Comparison of ENCODE assay signal across 9 mouse cellular contexts in genomic region chr3:100768170-100768624, GRCm38 (mm10). TPM values are rescaled to one million over a fixed set of nuclear protein-coding genes. Genes with fewer than 3 reads are reported as not detected.
DNase-seq lines count a peak whose midpoint lies in the region; ATAC-seq lines count a peak whose summit lies in the region.
"Had no signal": no experiment of that assay in that cellular context is flagged by ENCODE, and none has a peak within 500 bp of the region (broad histone marks: within the 10 kb centered on the region; RNA-seq: fewer than 3 reads in every experiment).

No protein-coding gene starts in this region.

- H3K4me1 ChIP-seq in kidney, embryonic 16.5 days (ENCODE audit: insufficient read depth, low read length), result peaks cover 19% of the 10 kb centered on the region; the same call in 1 of the 2 replicates

- H3K9me3 ChIP-seq in kidney, embryonic 16.5 days (ENCODE audit: low read length), result no peaks in the 10 kb centered on the region

- peak; percentile 30 for DNase-seq in thymus, postnatal 0 days (ENCODE audit: low spot score)
- DNase-seq in thymus, postnatal 4 days, result no peak
- DNase-seq in lung, postnatal 14 days, result peak; percentile 5
- peak; percentile 10 for DNase-seq in skeletal muscle tissue, adult 2 months (ENCODE audit: low read depth, low spot score)
- no peak for DNase-seq in c-Kit-positive CD71-positive TER-119-positive erythroid progenitor cells, embryonic 14.5 days (ENCODE audit: low spot score)
- no peak for DNase-seq in urinary bladder, adult 2 months (ENCODE audit: low spot score)

- no peak overlapping the region for H3K4me3 ChIP-seq in kidney, embryonic 16.5 days (ENCODE audit: low read length)

- H3K9ac ChIP-seq in kidney, embryonic 16.5 days (replicated peaks; ENCODE audit: low read length), result peak overlapping the region; percentile 55

- H3K36me3 ChIP-seq in kidney, embryonic 16.5 days (ENCODE audit: insufficient read depth, low read length), result no peaks in the 10 kb centered on the region

- H3K27me3 ChIP-seq in kidney, embryonic 16.5 days (ENCODE audit: insufficient read depth, low read length), result no peaks in the 10 kb centered on the region

- peak; percentile 95 for ATAC-seq in frontal cortex, adult (ENCODE audit: low TSS enrichment)
- peak; percentile 53 for ATAC-seq in kidney, embryonic 16.5 days (ENCODE audit: low FRiP score, low TSS enrichment)

- no peak overlapping the region for H3K27ac ChIP-seq in kidney, embryonic 16.5 days (ENCODE audit: low read length)

- H3K4me2 ChIP-seq in kidney, embryonic 16.5 days (replicated peaks; ENCODE audit: low read depth, low read length), result peak overlapping the region; percentile 39; the same call in 1 of the 2 replicates

- WGBS in kidney, embryonic 16.5 days, result 33% methylated on average over 12 of the region's 15 CpGs

RNA-seq across cellular contexts. Expression of gene Vtcn1, which starts 57.1 kb away (rescaled TPM):
- 0.10 TPM in 2 replicates for polyA plus RNA-seq in thymus, postnatal 0 days (2015; fragmentation: Nextera tagmentation; extraction: Ambion mirVana)
- polyA plus RNA-seq in kidney, embryonic 16.5 days (2015; fragmentation: Nextera tagmentation; extraction: Ambion mirVana), result 0.47 and 0.57 TPM in 2 replicates
- 1.9 and 2.7 TPM in 2 replicates for polyA plus RNA-seq in urinary bladder, adult 2 months (2012; rRNA removed)
- polyA plus RNA-seq: spleen, adult 2 months had no signal

Comparison
In these comparisons a context has a peak if more than half of its experiments do, and no peak if none do; other contexts are left out.
1. DNase-seq: peak in thymus, postnatal 0 days (single experiment), lung, postnatal 14 days (single experiment) and skeletal muscle tissue, adult 2 months (single experiment); none in thymus, postnatal 4 days (single experiment), c-Kit-positive CD71-positive TER-119-positive erythroid progenitor cells, embryonic 14.5 days (single experiment) and urinary bladder, adult 2 months (single experiment).